Mouse (Mus musculus): Measurements from ENCODE around the gene Ttc37.

Ttc37 gene

GRCm38 (mm10) chr13:76157099-76157498 is 58.6 kb downstream of the Ttc37 start:
- in situ Hi-C loops (cut with MboI, MseI), result no loop called here

- in situ Hi-C loops (cut with MboI, MseI), result no loop called here
Measured at GRCm38 (mm10) chr13:76157508-76157907, 59.0 kb downstream of the Ttc37 start.

GRCm38 (mm10) chr13:76160587-76160986 is 62.1 kb downstream of the Ttc37 start:
- in situ Hi-C loops (cut with MboI, MseI), result no loop called here

- in situ Hi-C loops (cut with MboI, MseI), result no loop called here
Measured at GRCm38 (mm10) chr13:76174297-76174696, 75.8 kb downstream of the Ttc37 start.

GRCm38 (mm10) chr13:76178700-76179099 is 80.2 kb downstream of the Ttc37 start:
- in situ Hi-C loops (cut with MboI, MseI), result no loop called here

GRCm38 (mm10) chr13:76187651-76188050 is 89.1 kb downstream of the Ttc37 start:
- in situ Hi-C loops (cut with MboI, MseI), result no loop called here

- in situ Hi-C loops (cut with MboI, MseI), result no loop called here
Measured at GRCm38 (mm10) chr13:76189190-76189589, 90.7 kb downstream of the Ttc37 start.

GRCm38 (mm10) chr13:76190273-76190672 is 91.7 kb downstream of the Ttc37 start:
- in situ Hi-C loops (cut with MboI, MseI), result loop anchor here in 1 of 2 experiments (5.0 kb wide), 1 partner anchor 88 kb away; no protein-coding TSS in a partner anchor

- in situ Hi-C loops (cut with MboI, MseI), result loop anchor here in 1 of 2 experiments (5.0 kb wide), 1 partner anchor 93 kb away; no protein-coding TSS in a partner anchor
Measured at GRCm38 (mm10) chr13:76194937-76195336, 96.4 kb downstream of the Ttc37 start.

GRCm38 (mm10) chr13:76195431-76196138 is 97.1 kb downstream of the Ttc37 start:
- in situ Hi-C loops (cut with MboI, MseI), result no loop called here

- in situ Hi-C loops (cut with MboI, MseI), result no loop called here
Measured at GRCm38 (mm10) chr13:76197297-76197848, 98.8 kb downstream of the Ttc37 start.

- in situ Hi-C loops (cut with MboI, MseI), result no loop called here
Measured at GRCm38 (mm10) chr13:76199943-76200342, 101.4 kb downstream of the Ttc37 start.

- in situ Hi-C loops (cut with MboI, MseI), result loop anchor here in 1 of 2 experiments (10.0 kb wide), 1 partner anchor 1600 kb away; no protein-coding TSS in a partner anchor
Measured at GRCm38 (mm10) chr13:76214928-76215327, 116.4 kb downstream of the Ttc37 start.

GRCm38 (mm10) chr13:76215397-76215796 is 116.9 kb downstream of the Ttc37 start:
- in situ Hi-C loops (cut with MboI, MseI), result loop anchor here in 1 of 2 experiments (10.0 kb wide), 1 partner anchor 1599 kb away; no protein-coding TSS in a partner anchor

All from T-helper 17 cell (primary cell).